Mouse (Mus musculus): ENCODE measurements around the gene Itpka. TPM values are rescaled to one million over a fixed set of nuclear protein-coding genes. Genes with fewer than 3 reads are reported as not detected.

Gene Itpka
- total RNA-seq, 2 experiments from 2014 or later, result 0.38 to 0.53 TPM

Other genes with a start within 250 kb of the Itpka start
- gene Exd1, start 194.7 kb upstream of the Itpka start, total RNA-seq (2021), result under 1 TPM; 0.06 to 0.11 TPM
- 10 to 100 TPM; 92.1 to 94.7 TPM for gene Chp1, start 194.6 kb upstream of the Itpka start, total RNA-seq (2021)
- 1 to 10 TPM; 1.7 TPM for gene Nusap1, start 124.0 kb upstream of the Itpka start, total RNA-seq (2021)
- under 1 TPM; 0.24 to 0.56 TPM for gene Oip5, start 123.9 kb upstream of the Itpka start, total RNA-seq (2021)
- 10 to 100 TPM; 58.3 to 70.4 TPM for gene Ndufaf1, start 79.5 kb upstream of the Itpka start, total RNA-seq (2021)
- 10 to 100 TPM; 22.9 to 24.0 TPM for gene Rtf1, start 67.3 kb upstream of the Itpka start, total RNA-seq (2021)
- gene Ltk, start 18.1 kb downstream of the Itpka start, total RNA-seq (2021), result not detected
- 10 to 100 TPM; 13.2 to 13.4 TPM for gene Rpap1, start 45.2 kb downstream of the Itpka start, total RNA-seq (2021)
- 1 to 10 TPM; 1.7 to 2.4 TPM for gene Tyro3, start 55.4 kb downstream of the Itpka start, total RNA-seq (2021)
- 10 to 100 TPM; 36.0 to 39.6 TPM for gene Mga, start 154.9 kb downstream of the Itpka start, total RNA-seq (2021)
- gene Mapkbp1, start 230.4 kb downstream of the Itpka start, total RNA-seq (2021), result 1 to 10 TPM; 7.8 to 9.2 TPM

All from heart, postnatal 36 days (tissue).